Comparison of ENCODE assay signal across 8 mouse cellular contexts in the genomic region with DNA sequence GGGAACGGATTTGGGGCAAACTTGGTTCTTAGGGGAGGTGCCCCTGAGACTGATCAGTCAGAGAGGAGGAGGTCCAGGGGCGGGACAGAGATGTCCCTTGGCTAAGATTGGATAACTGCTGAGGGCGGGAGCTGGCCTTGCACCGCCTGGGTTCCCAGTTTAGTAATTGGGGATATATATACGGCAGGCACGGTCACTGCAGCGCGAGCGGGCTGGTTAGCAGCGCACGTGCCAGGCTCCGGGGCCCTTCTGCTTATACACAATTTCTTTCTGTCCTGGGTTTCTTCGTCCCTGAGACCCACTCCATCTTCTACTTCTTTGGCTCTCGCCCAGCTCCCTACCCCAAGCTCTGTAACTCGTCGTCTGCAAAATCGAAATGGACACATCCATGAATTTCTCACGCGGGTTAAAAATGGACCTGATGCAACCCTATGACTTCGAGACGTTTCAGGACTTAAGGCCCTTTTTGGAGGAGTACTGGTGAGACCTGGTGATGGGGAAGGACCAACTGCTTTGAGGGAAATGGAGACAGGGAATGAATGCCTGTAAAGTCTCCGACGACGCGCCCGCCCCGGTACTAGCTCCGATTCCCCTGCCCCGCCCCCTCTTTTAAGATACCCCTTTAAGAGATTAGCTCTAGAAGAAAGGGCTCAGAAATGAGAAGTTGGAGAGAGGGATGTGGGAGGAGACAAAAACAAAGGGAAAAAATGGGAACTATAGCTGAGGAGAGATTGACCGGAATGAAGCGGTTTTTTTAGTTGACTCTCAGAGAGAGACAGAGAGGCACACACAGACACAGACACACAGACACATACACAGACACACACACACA. TPM values are rescaled to one million over a fixed set of nuclear protein-coding genes. Genes with fewer than 3 reads are reported as not detected.
DNase-seq lines count a peak whose midpoint lies in the region; ATAC-seq and TF ChIP-seq lines count a peak whose summit lies in the region.

A gene (plus strand): TSS at position 204 of the 832 bp plus-strand sequence.

- H3K27me3 ChIP-seq in lung, embryonic 14.5 days (ENCODE audit: insufficient read depth, low read length), result peaks cover 58% of the 10 kb centered on the region
- no peaks in the 10 kb centered on the region; the same call in 1 of the 2 replicates for H3K27me3 ChIP-seq in splenic B cell, adult 2 months (ENCODE audit: control insufficient read depth, insufficient read depth, low read length, poor library complexity, severe bottlenecking)

- no peak within 1 kb of the TSS for H3K27ac ChIP-seq in lung, embryonic 14.5 days (ENCODE audit: low read depth)

- peak; percentile 68 for ATAC-seq in lung, embryonic 14.5 days (ENCODE audit: insufficient read depth)

- H3K4me3 ChIP-seq in lung, embryonic 14.5 days (ENCODE audit: low read depth, low read length), result peak within 1 kb of the TSS; percentile 15

- intact Hi-C loops in gastrocnemius, postnatal 14 days (cut with DNase I; ENCODE audit: low total_unique reads), result no loop called here

- peak within 1 kb of the TSS; percentile 55 for H3K4me2 ChIP-seq in lung, embryonic 14.5 days

- H3K4me1 ChIP-seq in lung, embryonic 14.5 days (ENCODE audit: insufficient read depth), result peaks cover 8% of the 10 kb centered on the region; the same call in 1 of the 2 replicates

- 3% methylated on average over 31 of the region's 31 CpGs for WGBS in lung, embryonic 14.5 days

- no peaks in the 10 kb centered on the region for H3K9me3 ChIP-seq in lung, embryonic 14.5 days (ENCODE audit: low read depth, low read length)

- no peak within 1 kb of the TSS for H3K9ac ChIP-seq in lung, embryonic 14.5 days

- TF ChIP-seq CTCF in lung, embryonic 14.5 days (IDR thresholded peaks at IDR 0.05; ENCODE audit: low read depth), result no peak

- H3K36me3 ChIP-seq in lung, embryonic 14.5 days (ENCODE audit: insufficient read depth), result no peaks in the 10 kb centered on the region
- H3K36me3 ChIP-seq in splenic B cell, adult 2 months (ENCODE audit: control insufficient read depth, insufficient read depth, low read length, poor library complexity, severe bottlenecking), result no peaks in the 10 kb centered on the region

- DNase-seq in 416B (ENCODE audit: low read depth), result peak; percentile 93
- DNase-seq in adrenal gland, adult 18-20 months (ENCODE audit: low spot score in 2 of 2), result peak; percentile 40 to 48
- DNase-seq in gastrocnemius, postnatal 14 days, result peak; percentile 38
- peak; percentile 50 for DNase-seq in induced T-regulatory cell, adult 2 months (ENCODE audit: low read depth)
- peak; percentile 76 for DNase-seq in lung, embryonic 14.5 days
- DNase-seq in splenic B cell, adult 2 months (ENCODE audit: low read depth, low spot score), result peak; percentile 32
- DNase-seq in spleen, postnatal 36 days (ENCODE audit: low spot score in 2 of 2), result no peak
- no peak for DNase-seq in left cerebral cortex, adult 9 months (ENCODE audit: low spot score in 2 of 2)

RNA-seq across cellular contexts. Expression of the gene that starts here (rescaled TPM):
- total RNA-seq in adrenal gland, adult 18-20 months (2021), result 10 to 100 TPM; 84.8 to 94.1 TPM
- not detected for total RNA-seq in gastrocnemius, postnatal 14 days (2021)
- not detected in 2 replicates for polyA plus RNA-seq in lung, embryonic 14.5 days (2014; fragmentation: Nextera tagmentation; extraction: Ambion mirVana)

Comparison
In these comparisons a context has a peak if more than half of its experiments do, and no peak if none do; other contexts are left out.
1. RNA of the gene that starts here (total RNA-seq): 84.8 to 94.1 TPM in adrenal gland, adult 18-20 months; not detected in gastrocnemius, postnatal 14 days; every median in the first group is over 10 times any median in the second.
2. Peak in DNase-seq in gastrocnemius, postnatal 14 days; RNA of the gene not detected or under 1 TPM.
3. Peak in DNase-seq, ATAC-seq, H3K4me3 ChIP-seq and H3K4me2 ChIP-seq in lung, embryonic 14.5 days; RNA of the gene not detected or under 1 TPM.
4. DNase-seq: peak in 416B (single experiment), adrenal gland, adult 18-20 months (2 of 2), induced T-regulatory cell, adult 2 months (single experiment) and splenic B cell, adult 2 months (single experiment); none in spleen, postnatal 36 days (0 of 2) and left cerebral cortex, adult 9 months (0 of 2).